Mouse (Mus musculus) regulatory T cell (primary cell): Measurements from ENCODE around the gene Mcrs1.
"Not testable (repeated sequence)": the region's sequence is repeated elsewhere in the genome, so short reads cannot be mapped to it uniquely, and the experiment has no call there.

Source experiments
- in situ Hi-C: fragments of 300-600 bp; cut with MboI, MseI; formaldehyde crosslinking; loops from one replicate; pipeline ENCODE4 v1.15.1; 2025; ENCODE audit warnings: high pct_unique_total_duplicates

Gene Mcrs1

DNA sequence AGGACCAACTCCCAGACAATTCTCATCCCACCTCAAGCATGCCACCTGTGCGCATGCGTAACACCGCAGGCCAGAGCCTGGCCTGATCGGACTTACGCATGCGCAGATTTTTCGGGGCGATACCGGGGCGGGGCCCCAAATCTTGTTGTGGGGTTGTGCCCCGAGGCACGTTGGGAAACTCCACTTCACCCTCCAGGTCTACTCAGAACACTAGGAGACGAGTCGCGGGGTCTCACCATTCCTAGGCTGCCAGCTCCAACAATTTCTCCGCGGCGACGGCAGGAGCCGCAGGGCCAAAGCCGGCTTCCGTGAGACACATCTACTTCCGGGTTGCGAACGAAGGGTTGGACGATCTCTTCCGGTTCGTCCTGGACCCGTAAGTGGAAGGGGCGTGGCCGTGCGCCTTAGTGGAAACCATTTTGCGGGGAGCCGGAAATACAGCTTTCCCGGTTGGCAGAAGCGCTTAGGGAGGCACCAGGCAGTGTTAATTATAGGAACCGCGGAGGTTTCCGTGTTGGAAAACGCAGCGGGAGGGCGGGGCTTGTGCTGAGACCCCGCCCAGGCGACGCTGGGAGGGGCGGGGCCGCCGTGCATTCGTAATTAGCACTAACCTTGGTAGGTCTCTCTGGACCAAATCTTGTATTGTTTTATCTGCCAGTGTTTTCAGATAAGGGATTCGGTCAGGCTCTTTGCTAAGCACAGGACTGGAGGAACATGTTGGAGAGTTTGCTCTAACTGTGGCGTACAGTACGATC lies at the start of gene Mcrs1:
Mcrs1 (minus strand) TSS at position 336 of the 755 bp plus-strand sequence.
- in situ Hi-C loops, result no loop called here

DNA sequence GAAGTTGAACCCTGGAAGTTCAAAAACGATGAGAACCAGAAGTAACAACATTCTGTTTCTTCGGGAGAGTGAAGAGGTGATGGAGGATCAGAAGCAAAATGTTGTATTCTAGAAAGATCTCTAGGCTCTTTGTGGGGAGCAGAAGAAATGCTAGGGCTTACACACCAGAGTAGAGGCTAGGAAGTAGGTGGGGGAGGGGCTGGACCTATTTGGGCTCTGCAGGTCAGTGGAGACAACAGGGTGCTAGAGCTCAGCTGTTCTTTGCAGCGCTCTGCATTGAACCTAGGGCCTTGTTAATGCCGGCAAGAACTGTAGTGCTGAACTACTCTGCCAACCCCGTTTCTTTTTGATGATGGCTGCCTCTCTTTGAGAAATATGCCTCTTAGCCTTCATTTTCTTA lies 44.5 kb upstream of the Mcrs1 start:
- in situ Hi-C loops, result no loop called here

DNA sequence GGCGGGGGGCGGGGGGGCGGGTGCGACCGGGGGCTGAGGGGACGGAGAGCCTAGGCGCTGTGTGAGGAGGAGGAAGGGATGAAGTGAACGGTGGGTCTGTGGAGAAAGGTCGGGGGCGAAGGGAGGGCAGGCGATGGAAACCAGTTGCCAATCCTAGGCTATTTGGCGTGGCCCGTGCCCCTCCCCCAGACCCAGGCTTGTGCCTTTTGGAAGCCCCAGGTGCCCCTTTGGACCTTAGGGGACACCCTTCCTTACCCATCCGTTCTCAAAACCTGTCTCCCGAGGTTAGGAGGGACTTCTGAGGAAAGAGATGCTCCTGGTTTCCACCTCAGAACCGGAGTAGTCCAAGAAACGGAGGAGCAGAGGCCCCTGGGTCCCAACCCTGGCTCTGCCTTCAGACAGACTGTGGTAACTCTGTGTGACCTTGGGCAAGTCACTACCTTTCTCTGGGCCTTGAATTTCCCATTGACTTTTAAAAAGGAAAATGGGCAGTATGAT lies 43.8 kb upstream of the Mcrs1 start, which contains the start of gene Fam186b:
Fam186b (minus strand) TSS at position 405 of the 498 bp plus-strand sequence.
- in situ Hi-C loops, result no loop called here

DNA sequence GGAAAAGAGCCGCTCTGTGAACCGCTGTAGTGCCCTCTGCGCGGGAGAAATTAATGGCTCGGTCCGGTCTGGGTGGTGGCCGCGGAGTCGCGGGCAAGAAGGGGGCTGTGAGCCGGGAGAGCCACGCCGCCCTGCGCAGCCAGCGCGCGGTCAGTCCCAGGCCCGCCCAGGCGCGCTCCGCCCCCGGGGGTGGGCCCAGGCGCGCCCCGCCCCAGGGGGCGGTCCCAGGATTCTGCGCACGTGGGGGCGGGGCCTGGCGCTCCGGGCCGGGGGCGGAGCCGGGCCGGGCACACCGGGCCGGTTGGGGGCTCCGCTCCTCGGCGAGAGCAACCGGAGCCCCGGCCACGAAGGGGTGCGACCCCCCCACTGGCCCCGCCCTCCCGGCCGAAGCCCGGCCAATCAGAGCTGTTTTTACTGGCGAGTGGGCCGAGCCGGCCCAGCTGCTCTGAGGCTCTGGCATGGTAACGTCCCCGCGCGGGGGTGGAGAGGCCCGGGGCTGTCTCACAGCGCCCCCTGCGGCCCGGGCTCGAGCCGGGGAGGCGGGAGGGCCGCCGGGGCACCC lies 43.1 kb upstream of the Mcrs1 start, which contains the start of gene Prpf40b:
Prpf40b (plus strand) TSS at position 275 of the 562 bp plus-strand sequence.
- in situ Hi-C loops, result no loop called here

DNA sequence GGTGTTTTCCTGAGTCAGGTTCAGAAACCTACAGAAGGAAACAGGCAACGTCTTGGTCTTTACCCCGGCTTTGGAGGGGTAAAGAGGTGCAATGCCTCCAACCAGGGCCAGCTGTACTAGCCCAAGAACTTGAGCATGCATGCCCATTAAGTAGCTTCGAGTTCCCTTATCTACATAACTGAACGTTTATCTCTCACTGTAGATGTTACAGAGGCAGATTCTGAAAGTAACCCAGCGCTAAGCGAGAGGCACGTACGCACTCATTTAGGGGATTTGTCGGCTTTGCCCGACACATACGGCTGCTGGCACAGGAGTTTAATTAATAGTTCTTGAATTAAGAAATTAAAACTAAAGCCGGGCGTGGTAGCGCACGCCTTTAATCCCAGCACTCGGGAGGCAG lies 42.5 kb upstream of the Mcrs1 start:
- in situ Hi-C loops, result no loop called here

DNA sequence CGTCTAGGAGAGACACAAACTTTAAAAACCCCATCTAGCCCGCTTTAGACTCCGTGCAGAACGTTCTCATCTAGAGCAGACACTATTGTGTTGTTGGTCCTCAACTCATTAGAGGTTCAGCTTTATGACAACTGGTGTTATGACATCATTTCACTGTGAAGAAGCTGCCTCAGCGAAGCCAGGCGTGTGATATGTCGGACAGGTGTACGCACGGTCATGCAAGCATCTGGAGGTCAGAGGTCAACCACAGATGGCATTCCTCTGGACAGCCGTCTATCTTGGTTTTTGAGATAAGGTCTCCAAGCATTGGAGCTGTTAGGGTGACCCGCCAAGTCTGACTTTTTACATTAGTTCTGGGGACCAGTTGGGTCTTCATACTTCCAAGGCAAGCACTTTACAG lies 38.8 kb upstream of the Mcrs1 start:
- in situ Hi-C loops, result no loop called here

DNA sequence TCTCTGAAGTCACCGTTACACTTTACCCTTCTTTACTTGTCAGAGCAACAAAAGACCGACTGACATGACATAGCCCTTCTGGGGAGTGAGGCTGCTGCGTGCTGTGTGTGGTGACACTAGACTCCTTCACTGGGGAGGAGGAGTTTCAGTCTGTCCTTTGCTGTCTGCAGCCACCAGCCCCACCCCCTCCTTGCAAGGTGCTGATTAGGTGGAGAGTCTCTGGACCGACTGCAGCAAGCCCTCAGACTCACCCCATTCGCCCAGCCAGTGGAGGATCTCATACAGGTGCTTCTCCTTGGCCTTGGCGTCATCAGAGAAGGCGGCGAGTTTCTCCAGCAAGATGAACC lies 33.4 kb upstream of the Mcrs1 start:
- in situ Hi-C loops, result no loop called here

DNA sequence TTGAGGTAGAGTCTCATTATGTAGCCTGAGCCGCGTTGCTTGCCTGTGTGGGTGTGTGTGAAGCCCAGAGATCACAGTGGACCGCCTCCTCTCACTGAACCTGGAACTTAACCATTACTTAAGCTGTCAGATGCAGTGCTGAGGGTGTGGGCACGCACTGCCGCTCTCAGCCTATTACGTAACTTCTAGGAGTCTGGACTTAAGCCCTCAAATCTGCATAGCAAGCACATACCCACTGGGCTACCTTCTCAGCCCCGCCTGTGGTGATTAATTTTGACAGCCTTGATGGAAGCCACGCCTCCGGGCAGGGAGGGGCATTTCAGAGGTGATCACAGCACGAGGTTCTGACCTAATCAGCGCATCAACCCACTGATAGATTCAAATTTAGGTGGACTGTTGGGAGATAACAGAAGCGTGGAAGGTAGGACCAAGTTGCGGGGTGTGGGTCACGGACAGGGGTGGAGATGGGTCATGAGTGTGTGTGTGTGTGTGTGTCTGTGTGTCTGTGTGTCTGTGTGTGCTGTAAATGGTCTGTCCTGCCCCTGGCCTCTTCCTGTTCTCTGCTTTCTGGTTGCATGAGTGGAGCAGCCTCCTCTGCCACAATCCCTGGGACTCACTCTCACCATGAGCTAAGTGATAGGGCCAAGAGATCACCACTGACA lies 32.9 kb upstream of the Mcrs1 start:
- in situ Hi-C loops, result no loop called here

DNA sequence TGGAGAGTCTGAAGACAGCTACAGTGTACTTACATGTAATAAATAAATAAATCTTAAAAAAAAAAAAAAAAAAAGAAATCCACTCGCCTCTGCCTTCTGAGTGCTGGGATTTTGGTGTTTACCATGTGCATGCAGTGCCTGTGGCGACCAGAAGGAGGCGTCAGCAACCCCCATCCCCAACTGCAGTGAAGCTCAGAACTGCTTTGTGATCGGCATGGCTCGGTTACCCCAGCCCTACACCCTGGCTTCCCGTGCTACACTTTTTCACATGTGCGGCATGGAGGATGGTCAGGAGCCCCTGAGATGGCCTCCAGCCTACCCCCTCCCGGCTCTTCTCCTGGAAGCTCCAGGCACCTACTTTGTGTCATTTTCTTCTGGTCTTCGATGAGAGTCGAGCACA lies 31.7 kb upstream of the Mcrs1 start:
- in situ Hi-C loops, result no loop called here

DNA sequence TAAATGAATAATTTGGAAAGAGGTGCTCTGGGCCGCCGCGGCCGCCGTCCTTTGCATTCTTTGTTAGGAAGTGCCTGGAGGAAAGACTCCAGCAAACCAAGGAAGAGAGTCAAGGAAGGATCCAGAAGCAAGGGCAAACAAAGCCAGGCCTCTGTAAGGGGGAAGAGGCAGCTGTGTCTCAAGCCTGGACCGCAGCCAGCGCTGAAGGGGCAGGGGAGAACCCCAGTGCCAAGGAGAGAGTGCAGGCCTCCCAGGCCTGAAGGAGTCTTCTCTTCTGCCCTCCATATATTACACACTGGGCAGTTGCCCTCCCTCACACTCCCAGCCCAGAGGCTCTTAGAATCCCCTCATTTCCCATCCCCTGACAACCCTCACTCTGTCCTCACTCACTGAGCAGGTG lies 26.5 kb upstream of the Mcrs1 start:
- in situ Hi-C loops, result no loop called here

DNA sequence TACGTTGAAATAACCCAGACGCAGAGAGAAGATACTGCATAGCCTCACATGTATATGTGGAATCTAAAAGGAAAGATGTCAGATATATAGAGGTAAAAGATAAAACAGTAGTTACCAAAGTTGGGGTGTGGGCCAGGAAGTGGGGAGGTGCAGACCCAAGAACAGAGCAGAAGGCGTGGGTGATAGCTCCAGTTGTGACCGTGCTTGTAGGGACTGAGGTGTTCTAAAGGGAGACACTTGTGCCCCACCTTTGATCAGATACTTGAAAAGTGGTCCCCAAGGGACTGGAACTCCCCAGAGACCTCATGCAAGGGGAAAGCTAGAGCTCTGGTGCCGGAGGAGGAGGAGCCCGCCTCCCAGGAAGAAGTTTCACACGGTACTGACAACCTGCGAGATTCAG lies 24.3 kb upstream of the Mcrs1 start:
- in situ Hi-C loops, result no loop called here

DNA sequence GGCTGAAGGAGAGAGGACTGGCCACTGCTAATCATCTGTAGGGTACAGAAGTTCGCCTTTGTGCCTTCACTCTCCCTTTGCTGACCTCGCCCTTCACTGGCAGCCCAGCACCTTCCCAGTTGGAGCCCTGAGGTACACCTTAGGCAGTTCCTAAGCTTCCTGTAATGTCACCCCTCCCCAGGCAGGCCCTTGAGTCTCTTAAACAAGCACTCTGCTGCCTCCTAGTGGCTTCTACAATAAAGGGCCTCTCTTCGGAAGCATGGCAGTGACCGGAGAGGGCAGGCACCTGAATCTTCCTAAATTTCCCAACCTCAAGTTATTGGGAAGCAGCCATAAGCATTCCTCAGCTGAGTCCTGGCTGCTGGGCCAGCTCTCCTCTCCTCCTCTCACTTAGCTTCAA lies 13.9 kb upstream of the Mcrs1 start:
- in situ Hi-C loops, result no loop called here

DNA sequence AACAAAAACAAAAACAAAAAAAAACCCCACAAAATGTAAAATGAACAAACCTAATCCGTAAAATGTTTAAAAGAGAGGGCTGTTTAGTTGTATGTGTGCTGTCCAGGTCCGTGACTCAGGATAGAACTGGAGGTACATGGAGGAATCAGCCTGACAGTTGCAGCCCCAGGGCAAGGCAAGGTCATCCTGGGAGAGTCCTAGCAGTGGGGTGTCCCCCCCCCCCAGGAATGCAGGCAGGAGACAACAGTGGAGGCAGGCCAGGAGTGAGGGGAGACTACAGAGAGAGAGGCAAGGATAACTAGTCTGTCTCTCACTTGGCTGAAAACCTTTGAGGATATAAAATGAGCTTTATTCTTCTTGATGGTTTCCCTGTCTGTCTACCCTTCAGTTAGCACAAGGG lies 12.6 kb upstream of the Mcrs1 start:
- in situ Hi-C loops, result no loop called here

DNA sequence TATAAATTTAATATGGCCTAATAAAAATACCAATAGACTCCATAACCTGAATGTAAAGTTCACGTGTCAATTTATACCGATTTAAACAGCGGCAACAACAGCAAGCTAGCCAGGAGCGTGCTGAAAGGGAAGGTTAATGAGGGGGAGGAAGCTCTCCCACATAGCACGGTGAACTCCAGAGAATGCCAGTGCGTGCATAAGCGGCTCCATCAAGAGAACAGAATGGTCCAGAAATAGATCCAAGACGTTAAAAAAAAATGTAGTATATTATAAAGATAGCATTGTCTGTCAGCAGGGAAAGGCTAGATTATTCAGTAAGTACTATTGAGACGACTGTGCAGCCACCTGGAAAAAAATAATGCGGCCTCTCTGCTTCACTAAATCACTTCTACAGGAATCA lies 10.9 kb upstream of the Mcrs1 start:
- in situ Hi-C loops, result no loop called here

DNA sequence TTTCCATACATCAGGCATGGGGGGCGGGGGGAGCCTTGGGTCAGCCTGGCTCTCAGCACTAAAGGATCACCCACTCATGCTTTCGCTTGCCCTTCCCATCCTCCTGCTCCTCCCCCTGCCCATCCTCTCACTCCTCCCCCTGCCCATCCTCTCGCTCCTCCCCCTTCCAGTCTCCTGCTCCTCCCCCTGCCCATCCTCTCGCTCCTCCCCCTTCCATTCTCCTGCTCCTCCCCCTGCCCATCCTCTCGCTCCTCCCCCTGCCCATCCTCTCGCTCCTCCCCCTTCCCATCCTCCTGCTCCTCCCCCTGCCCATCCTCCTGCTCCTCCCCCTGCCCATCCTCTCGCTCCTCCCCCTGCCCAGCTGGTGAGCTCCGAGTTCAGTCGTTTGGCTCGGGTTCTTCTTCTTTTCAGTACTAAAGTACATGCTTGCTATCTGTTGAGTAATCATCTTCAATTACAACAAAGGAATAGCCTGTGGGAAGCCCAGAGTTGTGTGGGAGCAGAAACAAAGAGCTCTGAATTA lies 8.0 kb upstream of the Mcrs1 start:
- in situ Hi-C loops, result no loop called here

DNA sequence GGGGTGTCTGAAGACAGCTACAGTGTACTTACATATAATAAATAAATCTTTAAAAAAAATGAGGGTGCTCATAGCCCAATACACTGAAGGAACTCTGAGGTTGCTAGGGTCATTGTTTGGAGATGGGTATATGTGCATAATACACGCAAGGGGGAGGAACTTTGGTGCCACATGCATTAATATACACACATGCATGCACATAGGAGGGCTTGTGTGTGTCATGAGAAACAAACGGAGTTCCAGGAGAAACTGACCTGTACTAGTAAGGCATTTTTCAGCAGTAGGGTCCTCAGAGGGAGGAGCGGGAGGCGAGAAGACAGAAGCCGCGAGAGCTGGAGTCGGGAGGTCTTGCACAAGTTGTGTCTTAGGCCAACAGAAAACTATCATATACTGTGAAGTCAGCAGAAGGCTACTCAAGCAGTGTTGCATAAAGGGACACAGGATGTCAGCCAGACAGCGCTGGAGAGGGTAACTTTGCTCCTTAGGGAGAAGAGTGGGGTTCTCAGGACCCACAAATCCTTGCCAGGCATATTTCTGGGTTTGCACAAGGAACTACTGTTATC lies 7.5 kb upstream of the Mcrs1 start:
- in situ Hi-C loops, result no loop called here

DNA sequence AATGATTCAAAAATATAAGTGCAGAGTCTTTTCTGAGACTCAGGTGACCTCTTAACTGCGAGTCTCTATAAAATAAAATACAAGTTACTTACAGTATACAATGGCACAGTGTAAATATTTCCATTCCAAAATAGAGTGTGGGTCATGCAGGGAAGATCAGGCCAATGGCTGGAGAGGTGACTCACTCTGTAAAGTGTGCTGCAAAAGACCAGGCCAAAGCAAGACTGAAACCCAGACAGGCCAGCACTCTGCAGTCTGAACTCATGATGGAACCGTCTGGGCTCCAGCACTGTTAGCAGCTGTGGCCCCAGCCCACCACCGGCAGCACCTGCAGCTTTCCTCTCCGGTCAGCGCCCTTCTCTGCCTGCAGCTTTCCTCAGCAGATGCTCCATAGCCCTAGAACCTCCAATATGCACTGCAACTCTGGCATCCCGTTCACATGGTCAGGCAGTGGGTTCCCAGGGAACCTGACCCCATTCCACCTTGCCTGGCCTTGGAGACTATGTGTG lies 3.5 kb upstream of the Mcrs1 start:
- in situ Hi-C loops, result no loop called here

DNA sequence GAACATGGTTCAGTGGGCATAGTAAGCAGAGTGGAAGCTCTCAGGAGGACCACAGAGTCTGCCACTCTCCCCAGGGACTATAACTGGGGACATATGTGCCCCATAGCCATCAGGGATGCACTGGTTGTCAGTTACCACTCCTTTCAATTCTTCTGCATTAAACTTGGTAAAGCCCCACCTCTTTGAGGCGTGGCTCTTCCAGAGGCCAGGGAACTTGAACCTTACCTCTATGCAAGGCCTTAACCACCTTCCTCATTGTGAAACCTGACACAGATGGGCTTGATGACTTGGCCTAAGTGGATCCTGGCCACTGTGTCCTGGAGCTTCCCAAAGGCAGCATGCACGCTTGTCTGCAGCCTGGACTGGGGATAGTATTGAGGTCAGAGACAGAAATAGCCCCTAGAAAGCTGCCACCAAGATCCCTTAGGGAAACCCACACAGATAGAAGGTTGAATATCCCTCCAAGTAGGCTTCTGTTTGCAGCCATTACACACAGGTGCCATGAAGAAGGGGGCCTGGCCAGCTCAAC lies 2.8 kb upstream of the Mcrs1 start:
- in situ Hi-C loops, result no loop called here

DNA sequence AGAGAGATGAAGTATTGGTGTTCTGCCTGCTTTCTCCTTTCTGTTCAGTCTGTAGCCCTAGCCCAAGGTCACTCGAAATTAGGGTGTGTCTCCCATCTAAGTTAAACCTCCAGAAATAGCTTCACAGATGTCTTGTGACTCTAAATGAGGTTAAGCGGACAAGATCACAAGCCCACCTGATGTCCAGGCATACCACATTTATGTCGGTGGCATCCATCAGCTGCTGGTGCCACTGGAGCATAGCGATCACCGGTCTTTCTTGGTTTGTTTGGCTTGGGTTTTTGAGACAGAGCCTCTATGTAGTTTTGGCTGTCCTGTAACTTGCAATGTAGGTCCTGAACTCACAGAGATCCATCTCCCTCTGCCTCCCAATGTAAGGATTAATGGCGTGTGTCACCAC lies 2.0 kb upstream of the Mcrs1 start:
- in situ Hi-C loops, result no loop called here

DNA sequence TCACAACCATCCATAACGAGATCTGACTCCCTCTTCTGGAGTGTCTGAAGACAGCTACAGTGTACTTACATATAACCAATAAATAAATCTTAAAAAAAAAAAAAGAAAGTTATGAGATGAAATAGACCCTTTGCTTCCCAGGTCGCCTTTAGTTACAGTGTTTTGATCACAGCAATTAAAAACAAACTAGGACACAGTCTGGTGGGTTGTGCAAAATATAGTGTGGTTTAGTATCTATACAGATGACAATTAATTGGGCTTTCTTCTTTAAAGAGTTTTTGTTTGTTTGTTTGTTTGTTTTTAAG lies 1.4 kb upstream of the Mcrs1 start:
- in situ Hi-C loops, result not testable (repeated sequence)

DNA sequence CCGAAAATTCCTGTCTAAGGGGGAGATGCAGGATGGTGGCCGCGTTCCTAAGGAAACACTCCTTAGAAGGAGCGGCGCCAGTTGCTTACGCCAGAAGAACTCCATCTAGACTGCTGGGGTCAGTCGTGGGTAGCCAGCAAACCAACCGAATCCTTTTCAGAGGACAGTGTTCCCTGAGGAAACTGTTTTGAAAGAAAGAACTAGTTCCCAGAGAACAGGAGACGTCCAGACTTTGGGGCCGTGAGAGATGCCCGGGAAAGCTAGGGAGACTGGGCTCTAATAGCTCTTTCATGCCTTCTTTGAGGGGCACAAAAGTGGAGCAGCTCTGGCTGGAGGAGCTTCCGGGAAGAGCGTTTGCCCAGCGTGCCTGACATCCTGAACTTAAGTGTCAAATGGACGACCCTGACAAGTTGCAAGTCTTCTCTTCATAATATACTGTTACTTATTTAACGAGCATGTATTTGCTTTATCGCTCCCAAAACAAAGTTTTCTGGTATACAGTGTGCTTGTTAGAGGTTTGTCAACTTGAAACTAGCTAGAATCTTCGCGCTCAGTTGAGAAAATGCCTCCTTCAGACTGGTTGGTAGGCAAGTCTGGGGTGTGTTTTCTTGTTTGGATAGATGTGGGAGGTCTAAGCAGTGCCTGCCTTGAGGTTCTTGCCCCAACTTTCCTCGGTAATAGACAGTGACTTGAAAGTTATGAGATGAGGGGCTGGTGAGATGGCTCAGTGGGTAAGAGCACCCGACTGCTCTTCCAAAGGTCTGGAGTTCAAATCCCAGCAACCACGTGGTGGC lies 817 bp upstream of the Mcrs1 start:
- in situ Hi-C loops, result no loop called here
